Mouse (Mus musculus): Measurements from ENCODE around the gene Cck. TPM values are rescaled to one million over a fixed set of nuclear protein-coding genes. Genes with fewer than 3 reads are reported as not detected.

Cck gene
- total RNA-seq (2022): 1 to 10 TPM in 3 of 4 experiments, under 1 TPM in 1; 0.74 to 4.8 (median 1.4) TPM

- no peak for DNase-seq
Observed at GRCm38 (mm10) chr9:121495529-121495928, at the start of gene Cck. Gene Cck (minus strand): TSS chr9:121495694.

- no peak for DNase-seq
Observed at GRCm38 (mm10) chr9:121541530-121541929, 46.0 kb upstream of the Cck start.

GRCm38 (mm10) chr9:121532626-121533025 lies 37.1 kb upstream of the Cck start:
- DNase-seq: no peak

- DNase-seq: peak; percentile 2
Observed at GRCm38 (mm10) chr9:121528605-121529357, 33.3 kb upstream of the Cck start.

GRCm38 (mm10) chr9:121526171-121526570 lies 30.7 kb upstream of the Cck start:
- no peak for DNase-seq

- no peak for DNase-seq
Observed at GRCm38 (mm10) chr9:121520047-121520446, 24.6 kb upstream of the Cck start.

- DNase-seq: no peak
Observed at GRCm38 (mm10) chr9:121514462-121514861, 19.0 kb upstream of the Cck start.

GRCm38 (mm10) chr9:121511911-121512310 lies 16.4 kb upstream of the Cck start:
- DNase-seq: no peak

- no peak for DNase-seq
Observed at GRCm38 (mm10) chr9:121506478-121507180, 11.1 kb upstream of the Cck start.

GRCm38 (mm10) chr9:121505346-121505745 lies 9.9 kb upstream of the Cck start:
- DNase-seq: no peak

- no peak for DNase-seq
Observed at GRCm38 (mm10) chr9:121496102-121496501, 608 bp upstream of the Cck start.

GRCm38 (mm10) chr9:121494006-121494767 lies 1.3 kb downstream of the Cck start:
- no peak for DNase-seq

GRCm38 (mm10) chr9:121491592-121492240 lies 3.8 kb downstream of the Cck start:
- DNase-seq: no peak

- DNase-seq: no peak
Observed at GRCm38 (mm10) chr9:121487216-121487615, 8.3 kb downstream of the Cck start.

- peak; percentile 26 for DNase-seq
Observed at GRCm38 (mm10) chr9:121479453-121479852, 16.0 kb downstream of the Cck start.

GRCm38 (mm10) chr9:121477305-121477911 lies 18.1 kb downstream of the Cck start:
- peak; percentile 19 for DNase-seq

GRCm38 (mm10) chr9:121475488-121476452 lies 19.7 kb downstream of the Cck start:
- DNase-seq: no peak

GRCm38 (mm10) chr9:121474771-121475170 lies 20.7 kb downstream of the Cck start:
- no peak for DNase-seq

GRCm38 (mm10) chr9:121469711-121470110 lies 25.8 kb downstream of the Cck start:
- DNase-seq: no peak

- DNase-seq: no peak
Observed at GRCm38 (mm10) chr9:121467460-121467859, 28.0 kb downstream of the Cck start.

GRCm38 (mm10) chr9:121460527-121460926 lies 35.0 kb downstream of the Cck start:
- no peak for DNase-seq

Measured in adrenal gland, adult 8-10 months (tissue).